Mouse (Mus musculus): ENCODE results near the gene Ncmap.
"Not testable (repeated sequence)": the region's sequence is repeated elsewhere in the genome, so short reads cannot be mapped to it uniquely, and the experiment has no call there.

Ncmap gene

GRCm38 (mm10) chr4:135401881-135402280 lies 3.9 kb upstream of the Ncmap start:
- no peak for DNase-seq (ENCODE audit: low spot score in 2 of 2)

- no peak for DNase-seq (ENCODE audit: low spot score in 2 of 2)
Observed at GRCm38 (mm10) chr4:135397551-135397950, 476 bp downstream of the Ncmap start.

DNA sequence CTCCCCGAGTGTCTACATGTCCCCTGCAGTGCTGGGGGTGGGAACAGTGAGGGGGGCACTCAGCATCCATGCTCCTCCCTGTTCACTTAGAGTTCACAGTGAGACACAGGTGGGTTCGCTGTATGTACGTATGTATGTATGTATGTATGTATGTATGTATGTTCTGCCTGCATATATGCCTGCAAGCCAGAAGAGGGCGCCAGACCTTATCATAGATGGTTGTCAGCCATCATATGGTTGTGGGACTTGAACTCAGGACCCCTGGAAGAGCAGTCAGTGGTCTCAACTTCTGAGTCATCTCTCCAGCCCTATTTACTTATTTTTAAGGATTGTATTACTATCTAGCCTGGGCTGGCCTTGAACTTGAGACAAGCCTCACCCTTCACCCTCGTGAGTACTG lies 1.7 kb downstream of the Ncmap start:
- DNase-seq (ENCODE audit: low spot score in 2 of 2) = no peak

- no peak for DNase-seq (ENCODE audit: low spot score in 2 of 2)
Observed at GRCm38 (mm10) chr4:135395375-135395774, 2.7 kb downstream of the Ncmap start.

GRCm38 (mm10) chr4:135394666-135395065 lies 3.4 kb downstream of the Ncmap start:
- no peak for DNase-seq (ENCODE audit: low spot score in 2 of 2)

DNA sequence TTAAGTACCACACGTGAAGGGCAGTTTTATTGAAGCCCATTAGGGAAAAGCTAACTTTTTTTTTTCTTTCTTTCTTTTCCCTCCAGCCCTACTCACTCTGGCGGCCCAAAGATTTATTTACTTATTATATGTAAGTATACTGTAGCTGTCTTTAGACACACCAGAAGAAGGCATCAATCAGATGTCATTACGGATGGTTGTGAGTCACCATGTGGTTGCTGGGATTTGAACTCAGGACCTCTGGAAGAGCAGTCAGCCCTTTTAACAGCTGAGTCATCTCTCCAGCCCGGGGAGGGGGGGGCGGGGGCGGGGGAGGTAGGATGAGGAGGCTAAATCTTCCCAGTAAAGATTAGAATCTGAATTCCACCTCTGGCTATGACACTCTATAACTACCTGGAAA lies 4.6 kb downstream of the Ncmap start:
- DNase-seq (ENCODE audit: low spot score in 2 of 2) = no peak

DNA sequence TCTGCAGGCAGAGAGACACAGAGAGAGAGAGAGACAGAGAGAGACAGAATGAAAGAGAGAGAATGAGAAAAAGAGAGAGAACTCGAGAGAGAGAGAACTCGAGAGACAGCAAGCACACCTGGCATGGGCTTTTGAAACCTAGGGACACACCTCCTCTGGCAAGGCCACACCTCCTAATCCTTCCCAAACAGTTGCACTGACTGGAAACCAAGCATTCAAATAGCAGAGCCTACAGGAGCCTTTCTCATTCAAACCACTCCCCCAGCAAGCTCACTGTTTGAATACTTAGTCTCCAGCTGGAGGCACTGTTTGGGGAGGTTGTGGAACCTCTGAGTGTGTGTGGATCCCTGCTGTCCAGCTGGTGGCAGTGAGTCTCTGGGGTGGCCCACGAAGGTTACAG lies 5.2 kb downstream of the Ncmap start:
- no peak for DNase-seq (ENCODE audit: low spot score in 2 of 2)

DNA sequence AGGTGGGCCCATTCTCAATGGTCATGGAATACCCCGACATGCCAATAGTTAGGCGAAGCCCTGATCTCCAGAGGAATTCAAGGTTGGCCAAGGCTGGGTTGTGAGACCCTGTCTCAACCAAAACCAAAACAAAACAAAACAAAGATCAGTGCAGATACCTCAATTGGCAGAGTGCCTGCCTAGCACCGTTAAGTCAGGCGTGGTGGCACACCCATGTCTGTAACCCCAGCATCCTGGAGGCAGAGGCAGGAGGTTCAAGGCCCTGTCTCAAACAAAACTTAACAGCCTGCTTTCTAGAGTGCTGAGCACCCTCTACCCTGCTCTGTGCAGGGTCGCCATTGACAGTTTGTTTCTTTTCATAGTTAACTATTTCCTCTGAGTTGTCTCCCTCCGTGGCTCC lies 7.0 kb downstream of the Ncmap start:
- DNase-seq (ENCODE audit: low spot score in 2 of 2) = no peak

- no peak for DNase-seq (ENCODE audit: low spot score in 2 of 2)
Observed at GRCm38 (mm10) chr4:135385614-135386013, 12.4 kb downstream of the Ncmap start.

GRCm38 (mm10) chr4:135382316-135382715 lies 15.7 kb downstream of the Ncmap start:
- peak; percentile 40 to 65 for DNase-seq (ENCODE audit: low spot score in 2 of 2)

DNA sequence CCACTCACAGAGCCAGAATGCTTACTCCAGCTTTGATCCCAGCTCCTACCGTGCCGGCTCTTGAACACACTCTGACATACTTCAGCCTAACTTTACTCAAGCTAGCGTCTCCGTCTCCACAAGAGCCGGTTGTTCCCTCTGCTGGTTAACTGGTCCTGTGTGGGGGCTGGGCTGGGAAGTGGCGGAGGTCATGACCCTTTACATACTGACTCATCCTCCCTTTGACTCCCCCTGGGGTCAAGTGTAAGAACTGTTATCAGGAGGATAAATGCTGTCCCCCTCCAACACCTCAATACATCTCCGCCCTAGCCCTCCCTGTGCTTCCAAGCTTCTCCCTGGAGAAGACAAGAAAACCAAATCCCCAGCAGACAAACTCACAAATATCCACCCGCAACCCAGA lies 16.7 kb downstream of the Ncmap start:
- DNase-seq (ENCODE audit: low spot score in 2 of 2) = no peak

DNA sequence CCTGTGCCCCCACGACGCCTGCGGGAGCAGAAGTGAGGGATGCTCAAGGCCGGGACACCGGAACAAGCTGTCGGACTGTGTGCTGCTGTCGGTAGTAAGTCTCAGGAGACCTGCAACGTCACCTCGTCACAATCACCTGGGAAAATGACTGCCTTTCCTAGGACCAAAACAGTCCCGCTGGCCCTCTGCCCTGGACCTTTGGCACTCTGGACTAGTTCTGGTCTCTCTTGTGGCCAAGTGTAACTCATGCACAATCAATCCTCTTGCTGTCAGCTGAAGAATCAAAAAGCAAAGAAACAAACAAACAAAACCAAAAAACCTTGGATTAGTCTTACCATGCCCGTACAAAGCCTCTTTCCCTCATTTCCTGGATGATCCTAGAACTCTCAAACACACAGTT lies 20.8 kb downstream of the Ncmap start:
- DNase-seq (ENCODE audit: low spot score in 2 of 2) = no peak

GRCm38 (mm10) chr4:135375444-135375843 lies 22.6 kb downstream of the Ncmap start:
- no peak for DNase-seq (ENCODE audit: low spot score in 2 of 2)

- no peak for DNase-seq (ENCODE audit: low spot score in 2 of 2)
Observed at GRCm38 (mm10) chr4:135373299-135373698, 24.7 kb downstream of the Ncmap start.

DNA sequence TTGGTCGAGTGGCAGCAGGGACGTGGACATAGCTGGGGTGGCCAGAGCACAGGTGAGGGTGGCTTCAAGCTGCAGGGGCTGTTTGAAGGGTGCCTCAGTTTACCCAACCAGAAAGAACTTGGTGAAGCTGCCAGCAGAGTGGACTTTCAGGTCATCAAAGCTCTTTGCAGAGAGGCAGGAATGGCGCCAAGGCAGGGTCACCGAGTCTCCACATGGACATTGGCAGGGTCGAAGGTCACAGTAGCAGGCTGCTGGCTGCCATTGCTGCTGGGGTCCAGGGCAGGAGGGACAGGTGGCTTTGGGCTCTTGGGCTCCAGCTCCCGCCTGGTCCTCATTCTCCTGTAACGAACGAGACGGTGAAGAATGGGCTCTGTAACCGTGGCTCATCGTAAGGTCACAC lies 27.7 kb downstream of the Ncmap start:
- DNase-seq (ENCODE audit: low spot score in 2 of 2) = no peak

DNA sequence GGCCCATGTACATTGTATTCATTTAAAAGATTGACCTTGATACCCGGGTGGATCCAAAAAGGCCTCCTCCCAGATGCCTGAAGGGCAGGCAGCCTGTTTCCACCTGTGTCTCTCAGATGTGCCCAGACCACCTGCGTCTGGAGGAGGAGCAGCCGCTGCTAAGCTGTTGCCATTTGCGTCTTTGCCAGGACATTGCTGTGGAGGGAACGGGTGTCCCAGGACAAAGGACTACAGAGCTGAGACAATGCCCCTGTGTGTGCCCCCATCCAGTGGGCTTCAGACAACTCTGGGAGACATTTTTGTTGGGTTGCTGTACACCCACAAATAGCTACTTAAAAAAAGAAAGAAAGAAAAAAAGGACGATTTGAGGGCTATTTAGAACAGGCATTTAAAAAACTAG lies 35.2 kb downstream of the Ncmap start:
- no peak for DNase-seq (ENCODE audit: low spot score in 2 of 2)

GRCm38 (mm10) chr4:135361722-135362121 lies 36.3 kb downstream of the Ncmap start:
- no peak for DNase-seq (ENCODE audit: low spot score in 2 of 2)

DNA sequence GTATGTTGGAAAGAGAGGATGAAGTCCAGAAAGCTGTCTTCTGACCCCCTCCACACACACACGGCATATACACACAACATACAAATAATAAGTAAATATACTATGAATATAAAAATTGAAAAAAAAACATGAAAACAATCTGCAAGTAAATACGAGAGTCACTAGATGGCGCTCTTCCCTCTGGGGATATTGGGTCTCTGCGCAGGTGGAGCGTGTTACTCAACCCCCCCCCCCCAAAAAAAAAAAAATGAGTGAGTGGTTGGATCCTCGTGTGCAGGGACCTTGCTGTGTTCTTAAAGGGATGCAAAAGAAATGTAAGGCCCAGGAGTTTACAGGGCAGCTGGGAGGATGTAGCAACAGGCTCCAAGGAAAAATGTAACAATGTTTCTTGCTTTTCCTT lies 39.3 kb downstream of the Ncmap start:
- peak in 1 of 2 experiments; percentile 50 for DNase-seq (ENCODE audit: low spot score in 2 of 2)

- DNase-seq (ENCODE audit: low spot score in 2 of 2) = no peak
Observed at GRCm38 (mm10) chr4:135357221-135357920, 40.7 kb downstream of the Ncmap start.

DNA sequence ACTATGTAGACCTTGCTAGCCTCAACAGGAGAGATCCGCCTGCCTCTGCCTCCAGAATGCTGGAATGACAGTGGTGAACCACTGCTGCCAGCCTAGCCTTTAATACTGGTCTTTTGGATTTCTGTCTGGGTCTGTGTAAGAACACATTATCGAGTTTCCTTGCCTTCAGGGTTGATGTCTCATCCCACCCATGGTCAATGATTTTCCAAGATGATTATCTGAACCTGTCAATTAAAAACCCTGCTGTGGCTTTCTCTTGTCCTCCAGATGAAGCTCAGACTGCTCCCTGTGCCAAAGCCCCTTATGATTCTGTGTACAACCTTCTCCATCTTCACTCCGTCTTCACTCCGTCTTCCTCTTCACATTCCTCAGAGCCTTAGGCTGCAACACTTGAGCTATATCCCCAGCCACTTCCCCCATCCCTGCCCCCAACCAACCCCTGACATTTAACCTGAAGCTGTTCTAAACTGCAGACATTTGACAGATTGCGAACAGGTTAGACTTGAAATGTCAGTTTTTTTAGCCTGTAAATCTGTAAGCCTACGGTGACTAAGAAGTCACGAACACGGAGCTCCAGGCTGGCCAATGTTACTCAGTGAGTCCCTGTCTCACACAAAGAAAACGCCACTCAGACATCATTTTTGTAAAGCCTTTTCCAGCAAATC lies 42.0 kb downstream of the Ncmap start:
- DNase-seq (ENCODE audit: low spot score in 2 of 2) = no peak

- not testable (repeated sequence) for DNase-seq (ENCODE audit: low spot score in 2 of 2)
Observed at GRCm38 (mm10) chr4:135354751-135355150, 43.3 kb downstream of the Ncmap start.

DNA sequence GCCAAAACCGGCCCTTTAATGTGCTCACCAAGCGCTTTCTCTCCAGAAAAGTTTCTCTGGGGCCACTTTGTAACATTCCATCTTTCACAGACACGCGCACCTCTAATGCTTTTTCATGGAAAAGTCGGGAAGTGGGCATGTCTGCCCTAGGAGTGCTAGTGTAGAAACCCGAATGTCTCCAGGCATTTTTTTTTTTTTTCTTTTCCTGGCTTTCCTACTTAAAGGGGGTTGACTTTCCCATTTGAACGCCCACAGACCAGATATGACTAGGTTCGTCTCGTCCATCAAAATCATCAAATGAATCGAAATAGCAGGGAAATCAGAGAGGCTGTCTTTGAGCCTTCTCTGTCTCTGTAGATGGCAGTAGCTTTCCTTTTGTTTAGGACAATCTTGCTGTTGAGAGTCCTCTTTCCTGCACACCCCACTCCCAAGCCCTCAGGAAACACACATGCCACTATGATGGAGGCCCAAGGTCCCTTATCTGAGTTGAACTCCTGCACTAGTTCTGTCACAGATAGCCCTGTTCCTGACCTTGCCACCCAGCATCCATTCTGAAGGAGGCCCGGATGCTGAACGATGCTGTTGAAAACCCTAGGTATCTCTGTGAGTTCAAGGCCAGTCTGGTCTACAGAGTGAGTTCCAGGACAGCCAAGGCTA lies 44.1 kb downstream of the Ncmap start:
- DNase-seq (ENCODE audit: low spot score in 2 of 2) = peak; percentile 12 to 17

Measured in natural killer cell, adult 2 months (primary cell).